Mouse (Mus musculus) intestine, embryonic 15.5 days (tissue): Measurements from ENCODE around the gene Pef1. TPM values are rescaled to one million over a fixed set of nuclear protein-coding genes. Genes with fewer than 3 reads are reported as not detected.

Source experiments
- ATAC-seq: fragments of 200-750 bp; cut with Nextera tagmentation; 2 replicates; pipeline ENCODE4 v1.8.0; 2017; ENCODE audit warnings: moderate TSS enrichment, moderate library complexity
- H3K27ac ChIP-seq: fragments of 300-500 bp; sonication (generic); 2 replicates; pipeline ENCODE4 v1.5.1; 2015; ENCODE audit warnings: mild to moderate bottlenecking, inconsistent platforms
- H3K27me3 ChIP-seq: fragments of 300-500 bp; sonication (generic); replicated peaks from 2 replicates; pipeline ENCODE4 v1.6.1; 2015; ENCODE audit warnings: inconsistent platforms
- H3K36me3 ChIP-seq: fragments of 300-500 bp; sonication (generic); 2 replicates; pipeline ENCODE4 v1.6.1; 2015; ENCODE audit warnings: inconsistent platforms
- H3K4me1 ChIP-seq: fragments of 300-500 bp; sonication (generic); replicated peaks from 2 replicates; pipeline ENCODE4 v1.6.1; 2015; ENCODE audit warnings: inconsistent platforms
- H3K4me2 ChIP-seq: fragments of 300-500 bp; sonication (generic); replicated peaks from 2 replicates; pipeline ENCODE4 v1.6.1; 2015; ENCODE audit warnings: mild to moderate bottlenecking, inconsistent platforms
- H3K4me3 ChIP-seq: fragments of 300-500 bp; sonication (generic); replicated peaks from 2 replicates; pipeline ENCODE4 v1.5.1; 2015; ENCODE audit warnings: inconsistent platforms
- H3K9ac ChIP-seq: fragments of 300-500 bp; sonication (generic); 2 replicates; pipeline ENCODE4 v1.6.1; 2015; ENCODE audit warnings: inconsistent platforms
- H3K9me3 ChIP-seq: fragments of 300-500 bp; sonication (generic); 2 replicates; pipeline ENCODE4 v1.6.1; 2016; ENCODE audit warnings: inconsistent platforms
- WGBS: fragments of 180-500 bp; shearing (Covaris S2); methylation state at CpG from one replicate; pipeline ENCODE4 v1.1.7; 2015; 5-methylcytosine and 5-hydroxymethylcytosine counted together
- polyA plus RNA-seq: library from polyadenylated mRNA; unstranded; fragments of >200 nt; fragmentation: Nextera tagmentation; extraction: Ambion mirVana; gene quantifications from 2 replicates; pipeline ENCODE4 v1.2.1, GENCODE M21; 2015

The Pef1 gene
- polyA plus RNA-seq, 1 experiment from 2014 or later, result 67.0 TPM

DNA sequence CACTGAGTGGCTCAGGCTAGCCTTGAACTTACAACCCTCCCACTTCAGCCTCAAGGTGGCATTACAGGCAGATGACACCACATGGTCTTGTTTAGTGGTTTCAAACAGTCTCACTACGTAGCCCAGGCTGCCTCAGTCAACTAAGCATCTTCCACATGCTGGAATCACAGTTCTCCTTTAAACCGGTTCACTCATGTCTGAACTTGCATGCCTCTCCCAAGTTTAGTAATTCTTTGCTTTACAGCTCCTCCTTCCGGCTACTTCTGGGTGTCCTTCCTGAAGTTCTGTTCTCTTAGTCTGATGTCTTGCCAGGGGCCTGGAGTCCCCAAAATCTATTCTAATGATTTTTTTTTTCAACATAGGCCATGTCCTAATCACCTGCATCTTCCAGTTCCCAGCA, 51.9 kb downstream of the Pef1 start:
- Histone ChIP-seq H3K4me3 (no peak overlapping the region), H3K9ac (no peak overlapping the region), H3K4me1 (no peaks in the 10 kb centered on the region; the same call in 1 of the 2 replicates), H3K27ac (no peak overlapping the region), H3K9me3 (no peaks in the 10 kb centered on the region), H3K4me2 (no peak overlapping the region), H3K36me3 (no peaks in the 10 kb centered on the region), H3K27me3 (peaks cover 8% of the 10 kb centered on the region)
- 75% methylated on average over 3 of the region's 3 CpGs for WGBS
- ATAC-seq, result no peak

- H3K36me3 ChIP-seq, result no peaks in the 10 kb centered on the region
- no peak overlapping the region for H3K9ac ChIP-seq
- H3K4me1 ChIP-seq, result no peaks in the 10 kb centered on the region; the same call in 1 of the 2 replicates
- no peak overlapping the region for H3K27ac ChIP-seq
- peaks cover 8% of the 10 kb centered on the region for H3K27me3 ChIP-seq
- no peak overlapping the region for H3K4me2 ChIP-seq
- peak; percentile 75 for ATAC-seq
- whole genome bisulfite sequencing, result 68% methylated on average over 12 of the region's 12 CpGs
- H3K9me3 ChIP-seq, result no peaks in the 10 kb centered on the region
- no peak overlapping the region for H3K4me3 ChIP-seq
Observed at GRCm38 (mm10) chr4:130156812-130157371, 54.5 kb downstream of the Pef1 start.

- Histone ChIP-seq H3K9me3 (no peaks in the 10 kb centered on the region), H3K4me3 (no peak overlapping the region), H3K9ac (no peak overlapping the region), H3K4me2 (no peak overlapping the region), H3K27ac (no peak overlapping the region), H3K27me3 (no peaks in the 10 kb centered on the region), H3K36me3 (no peaks in the 10 kb centered on the region), H3K4me1 (peaks cover 16% of the 10 kb centered on the region)
- WGBS, result 46% methylated on average over 4 of the region's 4 CpGs
- no peak for ATAC-seq
Observed at GRCm38 (mm10) chr4:130161349-130161748, 59.0 kb downstream of the Pef1 start.

- Histone ChIP-seq H3K27ac (0 out of 2 replicates have a peak overlapping the region, but pooled peaks have one; percentile 0), H3K4me1 (peaks cover 32% of the 10 kb centered on the region), H3K4me2 (peak overlapping the region; percentile 54), H3K9ac (0 out of 2 replicates have a peak overlapping the region, but pooled peaks have one; percentile 35), H3K9me3 (no peaks in the 10 kb centered on the region), H3K4me3 (peak overlapping the region; percentile 7; the same call in 1 of the 2 replicates), H3K36me3 (no peaks in the 10 kb centered on the region), H3K27me3 (no peaks in the 10 kb centered on the region)
- 6% methylated on average over 20 of the region's 20 CpGs for WGBS
- peak; percentile 6; the same call in 1 of the 2 replicates for ATAC-seq
Observed at GRCm38 (mm10) chr4:130163391-130163861, 61.1 kb downstream of the Pef1 start.

DNA sequence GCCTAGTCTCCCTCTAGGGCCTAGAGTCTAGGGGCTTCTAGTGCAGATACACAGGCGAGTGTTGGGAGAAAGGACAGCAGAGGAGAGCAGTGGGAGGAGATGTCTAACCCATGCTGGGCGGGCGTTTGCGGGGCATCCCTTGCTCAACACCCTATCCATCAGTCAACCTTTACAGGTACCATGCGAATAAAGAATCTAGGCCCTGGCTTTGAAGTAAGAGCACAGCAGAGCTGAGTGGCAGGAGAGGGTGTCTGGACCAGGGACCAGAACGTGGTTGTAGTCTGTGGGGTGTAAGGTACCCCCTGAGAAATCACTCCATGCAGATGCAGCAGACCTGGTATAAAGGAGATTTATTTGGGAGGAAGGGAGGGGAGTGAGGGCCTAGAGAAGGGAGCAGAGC, 61.8 kb downstream of the Pef1 start:
- Histone ChIP-seq H3K4me3 (no peak overlapping the region), H3K27ac (0 out of 2 replicates have a peak overlapping the region, but pooled peaks have one; percentile 0), H3K4me1 (peaks cover 39% of the 10 kb centered on the region), H3K36me3 (no peaks in the 10 kb centered on the region), H3K9me3 (no peaks in the 10 kb centered on the region), H3K4me2 (no peak overlapping the region), H3K9ac (no peak overlapping the region), H3K27me3 (no peaks in the 10 kb centered on the region)
- no peak for ATAC-seq
- WGBS, result 81% methylated on average over 6 of the region's 6 CpGs

GRCm38 (mm10) chr4:130166061-130166460, 63.7 kb downstream of the Pef1 start:
- no peaks in the 10 kb centered on the region for H3K27me3 ChIP-seq
- H3K27ac ChIP-seq, result no peak overlapping the region
- no peak for ATAC-seq
- no peak overlapping the region for H3K4me2 ChIP-seq
- WGBS, result 73% methylated on average over 18 of the region's 18 CpGs
- no peak overlapping the region for H3K4me3 ChIP-seq
- H3K4me1 ChIP-seq, result peaks cover 46% of the 10 kb centered on the region
- no peak overlapping the region for H3K9ac ChIP-seq
- H3K9me3 ChIP-seq, result no peaks in the 10 kb centered on the region
- H3K36me3 ChIP-seq, result no peaks in the 10 kb centered on the region

- Histone ChIP-seq H3K27ac (no peak overlapping the region), H3K9ac (no peak overlapping the region), H3K27me3 (no peaks in the 10 kb centered on the region), H3K9me3 (no peaks in the 10 kb centered on the region), H3K4me1 (peaks cover 52% of the 10 kb centered on the region), H3K4me2 (no peak overlapping the region), H3K4me3 (no peak overlapping the region), H3K36me3 (no peaks in the 10 kb centered on the region)
- 68% methylated on average over 8 of the region's 8 CpGs for WGBS
- no peak for ATAC-seq
Observed at GRCm38 (mm10) chr4:130166592-130166991, 64.2 kb downstream of the Pef1 start.

GRCm38 (mm10) chr4:130167321-130167720, 65.0 kb downstream of the Pef1 start:
- WGBS, result 56% methylated on average over 22 of the region's 22 CpGs
- Histone ChIP-seq H3K27me3 (no peaks in the 10 kb centered on the region), H3K9me3 (no peaks in the 10 kb centered on the region), H3K4me1 (peaks cover 59% of the 10 kb centered on the region), H3K27ac (peak overlapping the region; percentile 76; the same call in 1 of the 2 replicates), H3K9ac (no peak overlapping the region), H3K4me3 (no peak overlapping the region), H3K4me2 (peak overlapping the region; percentile 33), H3K36me3 (no peaks in the 10 kb centered on the region)
- no peak for ATAC-seq

DNA sequence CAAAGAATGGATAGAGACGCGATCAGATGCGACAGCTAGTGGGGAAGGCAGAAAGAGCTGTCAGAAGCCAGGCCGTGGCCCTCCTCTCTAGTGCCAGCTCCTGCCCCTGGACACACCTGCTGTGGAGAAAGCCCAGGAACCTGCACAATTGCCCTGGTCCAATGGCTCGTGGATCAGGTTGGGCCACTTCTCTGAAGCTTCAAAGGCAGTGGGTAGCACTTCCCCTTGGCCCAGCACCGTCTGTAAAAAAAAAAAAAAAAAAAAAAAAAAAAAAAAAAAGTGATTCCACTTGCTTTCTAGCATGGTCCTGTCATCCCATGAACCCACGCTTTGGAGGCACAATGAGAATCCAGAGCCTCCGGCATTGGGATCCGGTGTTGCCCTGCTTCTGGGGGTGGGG, 65.5 kb downstream of the Pef1 start:
- WGBS, result 38% methylated on average over 9 of the region's 9 CpGs
- H3K4me2 ChIP-seq, result peak overlapping the region; percentile 33
- peak; percentile 29 for ATAC-seq
- H3K36me3 ChIP-seq, result no peaks in the 10 kb centered on the region
- H3K27ac ChIP-seq, result peak overlapping the region; percentile 76
- no peaks in the 10 kb centered on the region for H3K9me3 ChIP-seq
- no peak overlapping the region for H3K4me3 ChIP-seq
- H3K4me1 ChIP-seq, result peaks cover 64% of the 10 kb centered on the region
- H3K27me3 ChIP-seq, result no peaks in the 10 kb centered on the region
- no peak overlapping the region for H3K9ac ChIP-seq

DNA sequence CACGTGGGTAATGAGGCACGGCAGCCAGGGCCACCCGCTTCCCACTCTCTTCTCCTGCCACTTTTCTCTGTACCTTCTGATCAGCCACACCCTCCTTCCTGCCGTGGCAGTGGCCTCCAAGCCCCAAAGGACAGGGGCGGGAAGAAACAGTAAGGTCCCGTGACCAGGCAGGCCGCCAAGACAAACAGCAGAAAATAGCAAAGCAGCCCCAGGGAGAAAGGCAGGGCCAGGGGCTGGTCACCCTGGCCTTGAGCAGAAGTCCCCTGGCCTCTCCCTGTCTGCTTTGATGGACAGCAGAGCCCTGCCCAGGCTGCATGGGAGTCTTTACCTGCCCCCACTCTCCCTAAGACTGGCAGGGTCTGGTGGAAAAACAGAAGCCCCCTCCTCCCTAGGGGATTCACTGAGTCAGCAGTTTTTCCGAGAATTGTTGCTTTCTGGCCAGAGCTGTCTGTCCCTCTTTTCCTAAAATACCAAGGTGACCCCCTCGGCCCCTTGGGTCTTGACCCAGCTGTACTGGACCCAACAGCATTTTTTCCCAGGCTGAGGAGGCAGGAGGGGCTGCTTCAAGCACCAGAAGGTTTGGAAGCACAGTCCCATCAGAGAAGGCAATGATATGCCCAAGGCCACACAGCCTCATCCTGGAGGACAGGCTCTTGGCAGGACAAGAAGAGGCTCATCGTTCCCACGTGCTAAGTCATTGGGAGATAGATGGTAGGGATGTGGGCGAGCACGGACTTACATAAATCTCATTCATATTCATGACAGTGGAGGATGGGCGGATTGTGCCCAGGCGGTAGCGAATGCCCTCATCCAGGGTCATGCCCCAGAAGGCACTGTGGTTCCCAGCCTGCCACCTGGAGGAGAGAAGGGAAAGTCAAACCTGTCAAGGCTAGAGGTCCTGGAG, 66.2 kb downstream of the Pef1 start:
- 30% methylated on average over 16 of the region's 16 CpGs for WGBS
- H3K4me3 ChIP-seq, result no peak overlapping the region
- H3K4me2 ChIP-seq, result peak overlapping the region; percentile 33
- peaks cover 61% of the 10 kb centered on the region for H3K4me1 ChIP-seq
- no peaks in the 10 kb centered on the region for H3K27me3 ChIP-seq
- H3K36me3 ChIP-seq, result no peaks in the 10 kb centered on the region
- ATAC-seq, result peak; percentile 81
- peak overlapping the region; percentile 76 for H3K27ac ChIP-seq
- no peaks in the 10 kb centered on the region for H3K9me3 ChIP-seq
- no peak overlapping the region for H3K9ac ChIP-seq

- Histone ChIP-seq H3K27ac (no peak overlapping the region), H3K27me3 (peaks cover 4% of the 10 kb centered on the region), H3K9me3 (no peaks in the 10 kb centered on the region), H3K9ac (no peak overlapping the region), H3K4me2 (no peak overlapping the region), H3K4me1 (peaks cover 61% of the 10 kb centered on the region), H3K4me3 (no peak overlapping the region), H3K36me3 (no peaks in the 10 kb centered on the region)
- ATAC-seq, result no peak
- WGBS, result 79% methylated on average over 16 of the region's 16 CpGs
Observed at GRCm38 (mm10) chr4:130169411-130169971, 67.1 kb downstream of the Pef1 start.

- no peak overlapping the region for H3K9ac ChIP-seq
- H3K36me3 ChIP-seq, result no peaks in the 10 kb centered on the region
- H3K4me1 ChIP-seq, result peaks cover 66% of the 10 kb centered on the region
- H3K4me3 ChIP-seq, result no peak overlapping the region
- no peak for ATAC-seq
- H3K27me3 ChIP-seq, result peaks cover 4% of the 10 kb centered on the region
- no peaks in the 10 kb centered on the region for H3K9me3 ChIP-seq
- H3K27ac ChIP-seq, result no peak overlapping the region
- no peak overlapping the region for H3K4me2 ChIP-seq
- WGBS, result 84% methylated on average over 4 of the region's 4 CpGs
Observed at GRCm38 (mm10) chr4:130170362-130170761, 68.0 kb downstream of the Pef1 start.
